Mouse (Mus musculus) embryonic fibroblast, embryonic 13.5 days (primary cell): ENCODE data around the gene Acot7.
A peak's percentile ranks its signal among the peaks of the same experiment; 100 is the strongest.

ENCODE experiments used
- CTCF ChIP-seq: IDR thresholded peaks from 2 replicates; pipeline ENCODE4 v1.5.1; 2011; ENCODE audit warnings: mild to moderate bottlenecking, control low read depth, low read length, moderate library complexity, borderline replicate concordance; ENCODE audit not compliant: insufficient read depth
- POLR2A ChIP-seq: IDR thresholded peaks from 2 replicates; pipeline ENCODE4 v1.6.1; 2011; ENCODE audit warnings: low read depth, mild to moderate bottlenecking, control low read depth, low read length, moderate library complexity

DNA sequence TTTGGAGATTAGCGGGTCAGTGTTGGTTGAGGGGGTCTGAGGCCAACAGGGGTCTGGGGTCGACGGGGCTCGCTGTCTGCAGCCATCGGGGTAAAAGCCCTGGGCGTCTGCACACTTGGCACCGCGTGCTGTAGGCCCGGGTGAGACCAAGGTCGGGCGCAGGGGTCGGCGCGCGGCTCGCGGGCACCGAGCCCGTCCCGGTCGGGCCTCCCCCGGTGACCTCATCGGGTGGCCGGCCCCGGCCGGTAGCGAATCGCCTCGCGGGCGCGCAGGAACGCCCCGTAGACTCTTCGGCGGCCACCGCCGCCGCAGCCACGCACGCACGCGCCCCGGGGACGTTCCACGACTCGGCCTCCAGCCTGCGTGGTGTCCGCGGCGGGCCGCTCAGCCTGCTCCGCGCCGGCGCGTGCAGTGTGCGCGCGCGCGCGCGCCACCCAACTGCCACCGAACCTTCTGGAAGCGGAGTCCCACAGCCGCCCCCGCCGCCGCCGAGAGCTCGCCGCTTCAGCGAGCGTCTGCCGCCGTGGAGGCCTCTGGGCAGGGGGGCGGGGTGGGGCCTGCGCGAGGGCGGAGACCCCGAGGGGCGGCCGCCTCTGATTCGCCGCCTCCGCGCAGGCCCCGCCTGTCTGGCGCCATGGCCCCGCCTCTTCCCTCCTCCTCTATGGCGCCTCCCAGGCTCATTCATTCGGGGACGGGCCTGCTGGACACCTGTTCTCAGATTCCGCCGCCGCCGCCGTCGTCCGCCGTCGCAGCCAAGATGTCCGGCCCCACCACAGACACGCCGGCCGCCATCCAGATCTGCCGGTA lies at the start of gene Acot7:
- TF ChIP-seq CTCF = no peak
- peak; percentile 58 for TF ChIP-seq POLR2A
